Mouse (Mus musculus) MEL (cell line): ENCODE data around the gene Plekhg5.

Experiments used
- CTCF ChIP-seq, 3 experiments: IDR thresholded peaks in 2 of 3; conservative IDR thresholded peaks in 1 of 3; 2 replicates each; pipeline ENCODE4 v1.5.1; 2011 to 2012; ENCODE audit warnings: low read length in 3 of 3, low read depth in 2 of 3, mild to moderate bottlenecking in 2 of 3, improper control_type of control experiment in 1 of 3, inconsistent platforms in 1 of 3, mixed read lengths in 1 of 3, moderate library complexity in 1 of 3; ENCODE audit not compliant: control insufficient read depth in 1 of 3, insufficient read depth in 1 of 3, poor library complexity in 1 of 3, severe bottlenecking in 1 of 3
- GATA1 ChIP-seq: IDR thresholded peaks from 2 replicates; pipeline ENCODE4 v1.6.1; 2011; ENCODE audit warnings: low read depth, low read length, improper control_type of control experiment
- HCFC1 ChIP-seq: IDR thresholded peaks from 2 replicates; pipeline ENCODE4 v1.6.1; 2012; ENCODE audit warnings: low read depth, mild to moderate bottlenecking, inconsistent platforms, low read length, improper control_type of control experiment, moderate library complexity
- POLR2A ChIP-seq, 2 experiments: IDR thresholded peaks; 2 replicates each; pipeline ENCODE4 v1.6.1; 2011 to 2012; ENCODE audit warnings: low read length in 2 of 2, mild to moderate bottlenecking in 2 of 2, control low read depth in 1 of 2, improper control_type of control experiment in 1 of 2, low read depth in 1 of 2, moderate library complexity in 1 of 2; ENCODE audit not compliant: control insufficient read depth in 1 of 2, insufficient read depth in 1 of 2, poor library complexity in 1 of 2
- SIN3A ChIP-seq: IDR thresholded peaks from 2 replicates; pipeline ENCODE4 v1.6.1; 2012; ENCODE audit warnings: low read length, improper control_type of control experiment, inconsistent platforms
- TBP ChIP-seq: IDR thresholded peaks from 2 replicates; pipeline ENCODE4 v1.8.0; 2011; ENCODE audit warnings: low read depth, low read length, improper control_type of control experiment
- TCF12 ChIP-seq: IDR thresholded peaks from 2 replicates; pipeline ENCODE4 v1.6.1; 2014; ENCODE audit warnings: low read depth, mild to moderate bottlenecking, inconsistent platforms, low read length, improper control_type of control experiment, moderate library complexity
- USF2 ChIP-seq, 2 experiments: IDR thresholded peaks; 2 replicates each; pipeline ENCODE4 v1.6.1; 2011 to 2012; ENCODE audit warnings: improper control_type of control experiment in 2 of 2, low read length in 2 of 2, borderline replicate concordance in 1 of 2, inconsistent platforms in 1 of 2, low read depth in 1 of 2, mild to moderate bottlenecking in 1 of 2; ENCODE audit not compliant: insufficient read depth in 1 of 2
- ZC3H11A ChIP-seq: IDR thresholded peaks from 2 replicates; pipeline ENCODE4 v1.6.1; 2012; ENCODE audit warnings: low read depth, mild to moderate bottlenecking, inconsistent platforms, low read length, improper control_type of control experiment

- TF ChIP-seq TBP (no peak), CTCF (IDR thresholded peaks at IDR 0.05 in 2 of 3, conservative IDR thresholded peaks at IDR 0.05 in 1 of 3; ENCODE audit: control insufficient read depth in 1 of 3, insufficient read depth in 1 of 3, low read depth in 2 of 3, low read length in 3 of 3, poor library complexity in 1 of 3, severe bottlenecking in 1 of 3) (no peak), USF2 (IDR thresholded peaks at IDR 0.05; ENCODE audit: borderline replicate concordance in 1 of 2, insufficient read depth in 1 of 2, low read depth in 1 of 2, low read length in 2 of 2) (no peak), POLR2A (IDR thresholded peaks at IDR 0.05; ENCODE audit: control insufficient read depth in 1 of 2, insufficient read depth in 1 of 2, low read depth in 1 of 2, low read length in 2 of 2, poor library complexity in 1 of 2) (no peak), GATA1 (no peak), SIN3A (no peak), ZC3H11A (no peak), TCF12 (no peak), HCFC1 (no peak)
Measured at GRCm38 (mm10) chr4:152038225-152038984, 33.9 kb upstream of the Plekhg5 start, which contains the start of gene Tas1r1.
